Mouse (Mus musculus): ENCODE measurements around the gene Dmc1.

- TF ChIP-seq CTCF (IDR thresholded peaks at IDR 0.05; ENCODE audit: low read depth): no peak
- TF ChIP-seq EP300 (IDR thresholded peaks at IDR 0.05; ENCODE audit: low read depth): no peak
Observed at GRCm38 (mm10) chr15:79548226-79548625, 56.7 kb downstream of the Dmc1 start.
